Mouse (Mus musculus) stomach, postnatal 0 days (tissue): ENCODE results near the gene AL732309.1.

ENCODE experiments used
- CTCF ChIP-seq: IDR thresholded peaks from 2 replicates; pipeline ENCODE4 v1.5.1; 2016; ENCODE audit warnings: antibody characterized with exemption, low read depth, mild to moderate bottlenecking, moderate library complexity
- EP300 ChIP-seq: optimal IDR thresholded peaks from 2 replicates; pipeline ENCODE3; 2016; ENCODE audit warnings: antibody characterized with exemption

DNA sequence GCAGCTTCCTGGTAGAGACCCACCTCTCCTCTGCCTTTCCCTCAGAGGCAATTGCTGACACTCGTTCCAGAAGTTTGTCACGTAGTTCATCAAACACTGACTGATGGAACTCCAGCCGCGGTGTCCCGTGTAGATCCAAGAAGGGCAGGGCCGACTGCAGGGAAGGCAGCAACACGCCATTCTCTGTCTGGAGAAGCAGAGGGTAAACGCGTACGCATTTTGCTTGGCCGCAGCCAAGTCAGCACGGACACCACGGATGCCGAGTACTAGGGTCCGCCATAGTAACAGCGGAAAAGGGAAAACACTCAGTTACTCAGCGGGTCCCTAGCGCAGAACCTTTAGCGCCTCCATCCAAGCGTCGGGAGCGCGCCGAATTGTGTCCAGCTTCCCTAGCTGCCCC is 36.0 kb downstream of the AL732309.1 start:
- TF ChIP-seq CTCF (no peak), EP300 (no peak)
